Mouse (Mus musculus): ENCODE measurements around the gene Pdss2.
"Not testable (repeated sequence)": the region's sequence is repeated elsewhere in the genome, so short reads cannot be mapped to it uniquely, and the experiment has no call there.

Pdss2 gene

DNA sequence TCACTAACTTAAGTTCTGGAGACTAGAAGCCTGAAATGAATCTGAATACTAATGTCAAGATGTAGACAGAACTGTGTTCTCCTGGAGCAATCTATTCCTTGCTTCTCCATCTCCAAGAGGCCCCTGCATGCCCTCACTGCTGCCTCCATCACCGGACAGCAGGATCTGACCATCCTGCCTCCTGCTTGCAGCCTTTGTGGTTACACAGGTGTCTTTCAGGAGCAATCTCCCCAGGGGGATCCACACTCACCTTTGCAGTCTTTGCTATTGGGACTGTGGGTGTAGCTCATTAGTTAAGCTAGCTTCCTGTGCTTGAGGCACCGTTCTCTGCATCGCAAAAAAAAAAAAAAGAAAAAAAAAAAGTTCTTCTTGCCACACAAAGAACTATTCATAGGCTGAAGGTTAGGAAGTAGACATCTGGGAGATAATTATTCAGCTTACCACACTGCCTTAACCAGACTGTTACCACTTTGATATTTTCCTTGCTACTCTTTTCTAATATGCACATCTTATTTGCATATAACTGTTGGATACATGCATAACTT is 23.0 kb downstream of the Pdss2 start:
- no peak for DNase-seq (ENCODE audit: low spot score)

- DNase-seq (ENCODE audit: low spot score), result no peak
These were observed 24.3 kb downstream of the Pdss2 start for GRCm38 (mm10) chr10:43245461-43246200.

GRCm38 (mm10) chr10:43247994-43248393 is 26.7 kb downstream of the Pdss2 start:
- no peak for DNase-seq (ENCODE audit: low spot score)

- DNase-seq (ENCODE audit: low spot score), result no peak
These were observed 31.0 kb downstream of the Pdss2 start for GRCm38 (mm10) chr10:43252324-43252723.

GRCm38 (mm10) chr10:43256965-43257364 is 35.7 kb downstream of the Pdss2 start:
- DNase-seq (ENCODE audit: low spot score), result not testable (repeated sequence)

GRCm38 (mm10) chr10:43257500-43257899 is 36.2 kb downstream of the Pdss2 start:
- not testable (repeated sequence) for DNase-seq (ENCODE audit: low spot score)

- DNase-seq (ENCODE audit: low spot score), result no peak
These were observed 50.0 kb downstream of the Pdss2 start for GRCm38 (mm10) chr10:43271318-43271717.

GRCm38 (mm10) chr10:43272381-43272780 is 51.1 kb downstream of the Pdss2 start:
- DNase-seq (ENCODE audit: low spot score), result no peak

- DNase-seq (ENCODE audit: low spot score), result no peak
These were observed 51.8 kb downstream of the Pdss2 start for GRCm38 (mm10) chr10:43273057-43273456.

- no peak for DNase-seq (ENCODE audit: low spot score)
These were observed 54.2 kb downstream of the Pdss2 start for GRCm38 (mm10) chr10:43275446-43275845.

- DNase-seq (ENCODE audit: low spot score), result no peak
These were observed 54.9 kb downstream of the Pdss2 start for GRCm38 (mm10) chr10:43276116-43276659.

DNA sequence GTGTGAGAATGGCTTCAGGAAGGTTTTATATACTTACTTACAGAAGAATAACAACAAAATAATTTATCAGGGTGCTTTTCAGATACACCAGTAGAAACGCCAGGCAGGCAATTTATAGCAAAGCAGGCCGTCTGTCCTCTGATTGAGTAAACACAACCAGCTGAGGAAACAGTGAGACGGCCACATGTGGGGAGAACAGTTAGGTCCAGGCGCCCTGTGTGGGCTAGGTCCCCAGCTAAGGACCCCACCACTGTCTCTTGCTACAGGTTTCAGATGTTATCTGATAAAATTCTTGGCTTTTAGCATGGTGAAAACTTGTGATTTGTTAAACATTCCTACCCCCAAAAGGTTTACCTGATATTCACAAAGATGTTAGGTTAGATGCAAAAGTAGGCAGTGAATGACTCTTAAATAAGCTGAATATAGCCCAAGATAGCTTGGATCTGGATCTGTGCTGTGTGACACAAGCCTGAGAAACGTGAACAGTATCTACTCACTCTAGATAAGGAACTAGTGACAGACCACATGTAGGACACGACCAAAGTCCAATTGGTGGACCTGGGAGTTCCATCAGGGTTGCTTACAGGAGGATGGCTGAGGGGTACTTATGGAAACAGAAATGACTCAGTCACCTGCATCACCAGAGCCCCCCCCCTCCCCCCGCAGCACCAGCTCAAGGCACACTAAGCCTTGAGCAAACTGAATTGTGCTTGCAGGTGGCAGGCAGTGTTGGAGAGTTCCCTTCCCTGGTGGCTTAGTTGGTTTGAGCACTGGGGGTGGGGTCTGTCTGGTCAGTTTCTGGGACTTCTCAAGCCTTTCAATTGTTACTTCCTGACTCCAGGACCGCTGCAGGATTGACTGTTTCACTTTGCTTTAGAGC is 56.2 kb downstream of the Pdss2 start:
- no peak for DNase-seq (ENCODE audit: low spot score)

- DNase-seq (ENCODE audit: low spot score), result no peak
These were observed 58.5 kb downstream of the Pdss2 start for GRCm38 (mm10) chr10:43279637-43280288.

- DNase-seq (ENCODE audit: low spot score), result no peak
These were observed 64.3 kb downstream of the Pdss2 start for GRCm38 (mm10) chr10:43285541-43285940.

GRCm38 (mm10) chr10:43290638-43291230 is 69.4 kb downstream of the Pdss2 start:
- no peak for DNase-seq (ENCODE audit: low spot score)

GRCm38 (mm10) chr10:43291333-43291736 is 70.0 kb downstream of the Pdss2 start:
- DNase-seq (ENCODE audit: low spot score), result no peak

GRCm38 (mm10) chr10:43292454-43292853 is 71.2 kb downstream of the Pdss2 start:
- DNase-seq (ENCODE audit: low spot score), result no peak

- DNase-seq (ENCODE audit: low spot score), result no peak
These were observed 73.0 kb downstream of the Pdss2 start for GRCm38 (mm10) chr10:43294331-43294730.

DNA sequence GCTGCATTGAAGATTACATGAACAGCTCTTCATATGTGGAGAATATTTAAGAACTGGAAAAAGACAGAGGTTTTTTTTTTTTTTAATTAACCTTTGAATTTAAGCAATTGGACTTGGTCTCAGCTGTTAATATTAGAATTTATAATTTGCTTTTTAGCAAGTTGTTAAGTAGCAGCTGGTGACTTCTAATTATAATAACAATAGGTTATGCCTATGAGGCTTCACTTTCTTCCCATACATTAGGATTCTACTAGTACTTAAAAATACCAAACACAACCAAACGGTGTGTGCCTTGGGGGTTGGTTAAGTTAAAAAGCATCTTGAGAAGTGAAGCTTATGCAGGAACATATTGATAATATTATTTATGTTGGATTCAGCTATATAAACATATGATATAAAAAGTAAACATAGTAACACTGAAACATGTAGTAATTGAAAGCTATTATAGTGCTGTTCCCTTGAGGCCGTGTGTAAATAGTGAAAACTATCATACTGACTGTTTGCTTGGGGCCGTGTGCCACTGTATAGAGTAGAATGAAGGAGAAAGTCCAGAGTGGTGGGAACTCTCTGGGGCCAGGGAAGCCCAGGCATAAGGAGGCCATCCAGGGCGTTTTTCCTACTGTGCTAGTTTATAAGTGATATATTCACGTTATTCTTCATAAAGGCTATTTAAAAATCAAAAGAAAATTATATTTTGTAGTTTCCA is 87.0 kb downstream of the Pdss2 start:
- DNase-seq (ENCODE audit: low spot score), result no peak

GRCm38 (mm10) chr10:43310781-43311392 is 89.6 kb downstream of the Pdss2 start:
- no peak for DNase-seq (ENCODE audit: low spot score)

DNA sequence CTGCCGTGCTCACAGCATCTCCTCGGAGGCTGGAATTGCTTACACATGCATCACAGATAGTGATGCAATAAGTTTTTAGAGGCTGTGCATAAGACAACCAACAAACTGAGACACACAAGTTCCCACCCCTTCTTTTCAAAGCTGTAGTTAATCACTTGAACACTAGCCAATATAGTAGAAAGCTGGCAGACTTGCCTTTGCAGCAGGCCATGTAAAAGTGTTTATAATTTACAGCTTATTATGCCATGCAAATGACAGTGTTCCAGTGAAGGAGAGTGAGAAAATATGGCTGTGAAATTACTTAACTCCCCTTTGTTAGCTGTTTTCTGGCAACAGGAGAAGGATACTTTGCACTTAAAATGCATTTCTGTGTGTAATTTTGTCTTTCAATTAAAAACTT is 90.9 kb downstream of the Pdss2 start:
- DNase-seq (ENCODE audit: low spot score), result no peak
